Mouse (Mus musculus): Measurements from ENCODE around the gene Fastk. TPM values are rescaled to one million over a fixed set of nuclear protein-coding genes. Genes with fewer than 3 reads are reported as not detected.

Fastk gene
- polyA plus RNA-seq (2015; fragmentation: Nextera tagmentation; extraction: Ambion mirVana), result 40.6 and 46.9 TPM in 2 replicates

DNA sequence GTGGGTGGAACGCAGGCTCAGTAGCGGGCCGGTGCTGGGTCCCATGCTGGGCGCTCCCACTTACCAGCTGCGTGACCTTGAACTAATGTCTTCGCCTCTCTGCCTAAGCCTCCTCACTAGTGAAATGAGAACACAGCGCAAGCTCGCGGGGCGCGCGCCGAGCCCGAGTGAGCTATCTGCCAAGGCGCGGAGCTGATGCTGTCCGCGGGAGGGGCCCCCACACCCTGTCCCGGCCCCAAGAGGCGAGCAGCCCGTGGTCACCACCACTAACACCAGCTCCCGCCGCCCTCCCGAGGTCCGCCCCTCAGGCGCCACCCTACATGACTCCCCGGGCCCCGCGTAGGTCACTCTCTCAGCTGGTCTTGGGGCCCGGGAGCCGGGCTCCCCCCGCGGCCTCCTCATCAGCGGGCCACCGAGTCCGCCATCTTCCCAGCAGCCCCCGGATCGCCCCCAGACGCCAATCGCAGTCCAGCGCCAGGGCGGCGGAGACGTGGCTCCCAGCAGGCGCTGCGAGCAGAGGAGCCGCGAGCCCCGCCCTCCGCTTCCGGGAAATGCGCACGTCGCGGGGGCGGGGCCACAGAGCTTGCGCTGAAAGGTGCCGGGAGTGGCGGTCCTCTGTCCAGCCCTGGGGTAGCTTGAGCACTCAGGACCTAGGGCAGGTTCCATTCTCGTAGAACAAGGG is at the start of gene Fastk:
Fastk (minus strand) TSS at position 542 of the 682 bp plus-strand sequence.
- WGBS (ENCODE audit: insufficient replicate concordance), result under 1% methylated on average over 60 of the region's 60 CpGs
- TF ChIP-seq EP300 (IDR thresholded peaks at IDR 0.05; ENCODE audit: low read depth) (no peak), CTCF (IDR thresholded peaks at IDR 0.05; ENCODE audit: low read depth) (no peak)
- Histone ChIP-seq H3K9me3 (ENCODE audit: low read length) (no peaks in the 10 kb centered on the region), H3K4me1 (ENCODE audit: insufficient read depth) (peaks cover 23% of the 10 kb centered on the region), H3K9ac (replicated peaks) (peak within 1 kb of the TSS; percentile 97), H3K27me3 (ENCODE audit: insufficient read depth, low read length) (no peaks in the 10 kb centered on the region), H3K27ac (ENCODE audit: low read depth) (peak within 1 kb of the TSS; percentile 95), H3K36me3 (replicated peaks; ENCODE audit: insufficient read depth, low read length) (peaks cover 25% of the 10 kb centered on the region), H3K4me3 (ENCODE audit: low read depth, low read length) (peak within 1 kb of the TSS; percentile 98), H3K4me2 (ENCODE audit: low read depth, low read length) (peak within 1 kb of the TSS; percentile 99)
- peak; percentile 84 for ATAC-seq
- DNase-seq, result peak; percentile 96

DNA sequence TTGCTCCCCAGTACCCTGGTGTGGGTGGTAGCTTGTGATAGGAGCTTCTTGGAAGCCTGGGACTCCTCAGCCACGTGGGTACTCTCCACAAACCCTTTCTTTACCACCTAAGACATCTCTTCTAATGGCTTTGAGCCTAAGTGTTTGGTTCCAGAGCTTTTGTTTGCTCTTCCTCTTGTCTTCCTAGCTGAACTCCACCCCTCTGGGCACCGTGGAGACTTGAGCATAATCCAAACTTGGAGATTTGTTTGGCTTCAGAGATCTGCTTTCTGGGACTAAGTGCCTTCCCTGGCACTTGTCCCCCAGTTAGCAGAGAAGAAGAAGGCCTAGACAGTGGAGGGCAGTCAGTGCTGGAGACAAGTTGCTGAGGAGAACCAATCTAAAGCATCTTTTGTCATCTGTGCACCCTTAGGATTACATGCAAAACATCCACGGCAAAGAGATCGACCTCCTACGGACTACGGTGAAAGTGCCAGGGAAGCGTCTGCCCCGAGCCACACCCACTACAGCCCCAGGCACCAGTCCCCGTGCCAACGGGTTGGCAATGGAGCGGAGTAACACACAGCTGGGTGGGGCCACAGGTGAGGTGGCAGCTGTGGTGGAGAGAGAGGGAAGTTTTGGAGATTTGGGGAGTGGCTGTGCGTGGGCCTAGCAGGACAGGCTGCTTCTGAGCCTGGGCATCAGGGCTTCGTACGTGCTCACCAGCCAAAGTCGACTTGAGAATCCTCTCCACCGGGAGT is 47.6 kb upstream of the Fastk start:
- H3K9me3 ChIP-seq (ENCODE audit: low read length), result no peaks in the 10 kb centered on the region
- H3K4me2 ChIP-seq (ENCODE audit: low read depth, low read length), result no peak overlapping the region
- no peaks in the 10 kb centered on the region for H3K27me3 ChIP-seq (ENCODE audit: insufficient read depth, low read length)
- TF ChIP-seq EP300 (IDR thresholded peaks at IDR 0.05; ENCODE audit: low read depth), result no peak
- TF ChIP-seq CTCF (IDR thresholded peaks at IDR 0.05; ENCODE audit: low read depth), result no peak
- DNase-seq (no peak), ATAC-seq (no peak)
- WGBS (ENCODE audit: insufficient replicate concordance), result 80% methylated on average over 16 of the region's 16 CpGs
- H3K27ac ChIP-seq (ENCODE audit: low read depth), result no peak overlapping the region
- no peak overlapping the region for H3K9ac ChIP-seq (replicated peaks)
- no peak overlapping the region for H3K4me3 ChIP-seq (ENCODE audit: low read depth, low read length)
- peaks cover 52% of the 10 kb centered on the region for H3K36me3 ChIP-seq (replicated peaks; ENCODE audit: insufficient read depth, low read length)
- no peaks in the 10 kb centered on the region for H3K4me1 ChIP-seq (ENCODE audit: insufficient read depth)

- H3K27ac ChIP-seq (ENCODE audit: low read depth), result no peak overlapping the region
- H3K9me3 ChIP-seq (ENCODE audit: low read length), result no peaks in the 10 kb centered on the region
- no peak for DNase-seq
- no peak overlapping the region for H3K9ac ChIP-seq (replicated peaks)
- ATAC-seq, result no peak
- TF ChIP-seq EP300 (IDR thresholded peaks at IDR 0.05; ENCODE audit: low read depth), result no peak
- no peak for TF ChIP-seq CTCF (IDR thresholded peaks at IDR 0.05; ENCODE audit: low read depth)
- no peak overlapping the region for H3K4me3 ChIP-seq (ENCODE audit: low read depth, low read length)
- H3K27me3 ChIP-seq (ENCODE audit: insufficient read depth, low read length), result no peaks in the 10 kb centered on the region
- 83% methylated on average over 14 of the region's 14 CpGs for WGBS (ENCODE audit: insufficient replicate concordance)
- H3K4me2 ChIP-seq (ENCODE audit: low read depth, low read length), result no peak overlapping the region
- peaks cover 55% of the 10 kb centered on the region for H3K36me3 ChIP-seq (replicated peaks; ENCODE audit: insufficient read depth, low read length)
- 0 out of 2 replicates have a peak, but pooled peaks cover 2% of the 10 kb centered on the region for H3K4me1 ChIP-seq (ENCODE audit: insufficient read depth)
These were observed 45.4 kb upstream of the Fastk start for GRCm38 (mm10) chr5:24490413-24490920.

GRCm38 (mm10) chr5:24486738-24487137 is 41.7 kb upstream of the Fastk start:
- 87% methylated on average over 5 of the region's 5 CpGs for WGBS (ENCODE audit: insufficient replicate concordance)
- no peaks in the 10 kb centered on the region for H3K27me3 ChIP-seq (ENCODE audit: insufficient read depth, low read length)

DNA sequence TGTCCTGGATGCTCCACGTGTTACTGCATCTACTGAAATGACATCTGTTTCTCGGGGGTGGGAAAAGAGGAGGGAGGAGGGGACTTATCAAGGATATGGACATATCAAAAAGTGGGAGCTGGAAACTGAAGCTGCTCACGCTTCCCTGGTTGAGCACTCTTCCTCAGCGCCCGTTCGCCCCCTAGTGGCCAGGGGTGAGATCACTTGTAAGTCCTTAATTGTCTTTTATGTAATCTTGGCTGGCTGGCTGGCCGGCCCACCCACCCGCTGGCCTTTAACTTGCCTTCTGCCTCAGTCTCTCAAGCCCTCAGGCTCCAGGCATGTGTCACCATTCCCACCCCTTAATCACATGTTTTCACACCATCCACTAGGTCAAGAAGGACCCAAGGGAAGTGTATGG is 41.0 kb upstream of the Fastk start:
- 0 out of 2 replicates have a peak, but pooled peaks cover 3% of the 10 kb centered on the region for H3K4me1 ChIP-seq (ENCODE audit: insufficient read depth)
- no peaks in the 10 kb centered on the region for H3K9me3 ChIP-seq (ENCODE audit: low read length)
- peak; percentile 92 for TF ChIP-seq CTCF (IDR thresholded peaks at IDR 0.05; ENCODE audit: low read depth)
- TF ChIP-seq EP300 (IDR thresholded peaks at IDR 0.05; ENCODE audit: low read depth), result no peak
- peaks cover 34% of the 10 kb centered on the region for H3K36me3 ChIP-seq (replicated peaks; ENCODE audit: insufficient read depth, low read length)
- H3K4me3 ChIP-seq (ENCODE audit: low read depth, low read length), result no peak overlapping the region
- no peak overlapping the region for H3K27ac ChIP-seq (ENCODE audit: low read depth)
- H3K9ac ChIP-seq (replicated peaks), result no peak overlapping the region
- 6% methylated on average over 8 of the region's 8 CpGs for WGBS (ENCODE audit: insufficient replicate concordance)
- peak; percentile 87 for DNase-seq
- H3K4me2 ChIP-seq (ENCODE audit: low read depth, low read length), result no peak overlapping the region
- H3K27me3 ChIP-seq (ENCODE audit: insufficient read depth, low read length), result no peaks in the 10 kb centered on the region
- ATAC-seq, result no peak

More at GRCm38 (mm10) chr5:24486738-24487137, 41.7 kb upstream of the Fastk start:
- Histone ChIP-seq H3K36me3 (replicated peaks; ENCODE audit: insufficient read depth, low read length) (peaks cover 35% of the 10 kb centered on the region), H3K9me3 (ENCODE audit: low read length) (no peaks in the 10 kb centered on the region), H3K27ac (ENCODE audit: low read depth) (no peak overlapping the region), H3K4me1 (ENCODE audit: insufficient read depth) (0 out of 2 replicates have a peak, but pooled peaks cover 3% of the 10 kb centered on the region), H3K9ac (replicated peaks) (no peak overlapping the region), H3K4me2 (ENCODE audit: low read depth, low read length) (no peak overlapping the region), H3K4me3 (ENCODE audit: low read depth, low read length) (no peak overlapping the region)
- DNase-seq (no peak), ATAC-seq (no peak)
- no peak for TF ChIP-seq EP300 (IDR thresholded peaks at IDR 0.05; ENCODE audit: low read depth)
- TF ChIP-seq CTCF (IDR thresholded peaks at IDR 0.05; ENCODE audit: low read depth), result no peak

- Histone ChIP-seq H3K4me1 (ENCODE audit: insufficient read depth) (0 out of 2 replicates have a peak, but pooled peaks cover 3% of the 10 kb centered on the region), H3K27ac (ENCODE audit: low read depth) (no peak overlapping the region), H3K36me3 (replicated peaks; ENCODE audit: insufficient read depth, low read length) (peaks cover 31% of the 10 kb centered on the region), H3K27me3 (ENCODE audit: insufficient read depth, low read length) (no peaks in the 10 kb centered on the region), H3K4me2 (ENCODE audit: low read depth, low read length) (peak overlapping the region; percentile 59), H3K9me3 (ENCODE audit: low read length) (no peaks in the 10 kb centered on the region), H3K4me3 (ENCODE audit: low read depth, low read length) (no peak overlapping the region), H3K9ac (replicated peaks) (no peak overlapping the region; the same call in 1 of the 2 replicates)
- ATAC-seq, result no peak
- TF ChIP-seq CTCF (IDR thresholded peaks at IDR 0.05; ENCODE audit: low read depth), result no peak
- TF ChIP-seq EP300 (IDR thresholded peaks at IDR 0.05; ENCODE audit: low read depth), result no peak
- 76% methylated on average over 22 of the region's 22 CpGs for WGBS (ENCODE audit: insufficient replicate concordance)
- no peak for DNase-seq
These were observed 39.9 kb upstream of the Fastk start for GRCm38 (mm10) chr5:24484963-24485362.
